Mouse (Mus musculus) bone marrow macrophage, adult 2 months (primary cell): ENCODE measurements around the gene Tns3.

Experiments
- CTCF ChIP-seq: IDR thresholded peaks from 2 replicates; pipeline ENCODE4 v1.5.1; 2012; ENCODE audit warnings: low read depth, mild to moderate bottlenecking, low read length, moderate library complexity
- POLR2A ChIP-seq: IDR thresholded peaks from 2 replicates; pipeline ENCODE4 v1.6.1; 2012; ENCODE audit warnings: mild to moderate bottlenecking, low read depth, low read length, borderline replicate concordance

- no peak for TF ChIP-seq POLR2A
- no peak for TF ChIP-seq CTCF
Observed at GRCm38 (mm10) chr11:8467403-8468160, 196.8 kb downstream of the Tns3 start.
